Mouse (Mus musculus): Measurements from ENCODE around the gene Snx4. TPM values are rescaled to one million over a fixed set of nuclear protein-coding genes. Genes with fewer than 3 reads are reported as not detected.

The Snx4 gene
- total RNA-seq, 2 experiments from 2014 or later: 47.2 to 50.5 TPM

- no peak for DNase-seq (ENCODE audit: low spot score in 2 of 2)
Observed at GRCm38 (mm10) chr16:33342356-33342755, 91.1 kb downstream of the Snx4 start.

DNA sequence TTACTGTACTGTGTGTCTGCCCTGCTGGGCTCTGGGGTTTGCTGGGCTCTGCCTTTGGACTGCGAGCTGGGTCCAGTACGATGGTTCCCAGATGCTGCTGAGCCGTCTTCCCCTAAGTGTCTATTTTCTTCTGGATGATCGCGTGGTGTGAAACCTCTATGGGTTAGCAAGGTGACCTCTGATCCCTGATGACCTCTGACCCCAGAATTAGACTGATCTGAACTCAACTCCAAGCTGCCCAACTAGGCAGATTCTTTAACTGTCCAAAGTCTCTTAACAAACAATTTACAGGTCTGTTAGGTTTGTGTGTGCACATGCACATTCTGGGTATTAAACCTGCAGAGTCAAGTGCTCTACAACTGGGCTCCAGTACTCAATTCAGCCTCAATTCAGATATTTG is 91.9 kb downstream of the Snx4 start:
- DNase-seq (ENCODE audit: low spot score in 2 of 2): no peak

DNA sequence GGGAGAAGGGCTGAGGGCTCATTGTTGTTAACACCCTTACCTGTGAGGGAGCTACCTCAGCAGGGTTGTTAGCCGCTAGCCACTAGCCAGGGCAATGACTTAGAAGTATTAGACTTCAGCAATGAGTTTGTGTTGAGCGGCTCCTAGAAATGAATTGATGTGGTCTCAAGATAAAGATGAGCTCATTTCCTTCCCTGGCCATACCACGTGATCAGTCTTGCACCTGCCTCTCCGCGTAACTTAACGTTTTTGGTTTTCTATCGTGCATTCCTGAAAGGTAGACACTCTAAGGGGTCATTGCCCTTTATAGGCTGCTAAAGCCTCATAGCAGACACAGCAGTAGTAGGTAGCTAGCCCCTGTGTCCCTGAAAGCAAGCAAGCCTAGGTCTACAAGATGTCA is 92.4 kb downstream of the Snx4 start:
- DNase-seq (ENCODE audit: low spot score in 2 of 2): no peak

- DNase-seq (ENCODE audit: low spot score in 2 of 2): peak; percentile 26 to 39
Observed at GRCm38 (mm10) chr16:33344379-33344778, 93.1 kb downstream of the Snx4 start.

DNA sequence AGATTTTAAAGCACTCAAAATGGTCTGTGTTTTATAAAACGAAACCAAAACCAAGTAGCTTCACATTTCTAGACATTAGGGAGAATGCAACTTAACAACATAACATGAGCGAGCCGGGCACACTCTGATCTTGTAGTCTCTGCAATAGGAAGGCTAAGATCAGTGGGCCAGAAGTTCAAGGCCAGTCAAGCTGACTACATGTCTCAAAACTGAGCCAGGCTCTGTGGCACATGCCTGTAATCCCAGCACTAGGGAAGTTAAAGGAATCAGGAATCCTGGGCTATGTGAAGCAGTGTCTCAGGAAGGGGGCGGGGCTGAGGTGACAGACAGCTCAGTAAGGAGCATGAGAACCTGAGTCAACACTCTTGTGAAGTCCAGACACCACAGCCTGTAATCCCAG is 93.6 kb downstream of the Snx4 start:
- DNase-seq (ENCODE audit: low spot score in 2 of 2): no peak

DNA sequence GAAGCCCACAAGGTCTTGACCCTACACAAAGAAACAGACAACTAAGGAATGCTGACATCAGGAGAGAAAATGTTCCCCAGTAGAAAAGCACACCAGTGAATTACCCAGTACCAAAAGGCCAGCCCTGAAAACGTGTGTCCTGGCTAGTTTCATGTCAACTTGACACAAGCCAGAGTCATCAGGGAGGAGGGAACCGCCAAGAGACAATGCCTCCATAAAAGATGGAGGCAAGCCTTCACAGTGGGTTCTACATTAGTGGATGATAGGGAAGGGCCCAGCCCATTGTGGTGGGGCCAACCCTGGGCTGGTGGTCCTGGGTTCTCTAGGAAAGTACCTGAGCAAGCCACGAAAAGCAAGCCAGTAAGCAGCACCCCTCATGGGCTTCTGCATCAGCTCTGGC is 95.1 kb downstream of the Snx4 start:
- DNase-seq (ENCODE audit: low spot score in 2 of 2): no peak

GRCm38 (mm10) chr16:33347134-33347533 is 95.9 kb downstream of the Snx4 start:
- no peak for DNase-seq (ENCODE audit: low spot score in 2 of 2)

Other genes starting within 250 kb of the Snx4 start
- 1 to 10 TPM; 4.5 to 8.7 TPM for gene Iqcg, start 195.2 kb upstream of the Snx4 start, total RNA-seq (2021)
- 100 to 1,000 TPM; 237 to 253 TPM for gene Rpl35a, start 195.0 kb upstream of the Snx4 start, total RNA-seq (2021)
- 10 to 100 TPM; 13.2 to 15.2 TPM for gene Lmln, start 188.9 kb upstream of the Snx4 start, total RNA-seq (2021)
- gene Osbpl11, start 66.4 kb upstream of the Snx4 start, total RNA-seq (2021): 10 to 100 TPM; 22.2 to 24.5 TPM
- gene Zfp148, start 129.4 kb downstream of the Snx4 start, total RNA-seq (2021): 100 to 1,000 TPM in 1 of 2 experiments, 10 to 100 TPM in 1; 93.6 to 101 TPM

Data from layer of hippocampus, postnatal 14 days (tissue).